Mouse (Mus musculus) skeletal muscle tissue, postnatal 0 days (tissue): Measurements from ENCODE around the gene Slc25a27. TPM values are rescaled to one million over a fixed set of nuclear protein-coding genes. Genes with fewer than 3 reads are reported as not detected.

ENCODE experiments used
- polyA plus RNA-seq: library from polyadenylated mRNA; unstranded; fragments of >200 nt; fragmentation: Nextera tagmentation; extraction: Ambion mirVana; gene quantifications from 2 replicates; pipeline ENCODE4 v1.2.1, GENCODE M21; 2015

The Slc25a27 gene
- 7.4 and 10.8 TPM in 2 replicates for polyA plus RNA-seq

DNA sequence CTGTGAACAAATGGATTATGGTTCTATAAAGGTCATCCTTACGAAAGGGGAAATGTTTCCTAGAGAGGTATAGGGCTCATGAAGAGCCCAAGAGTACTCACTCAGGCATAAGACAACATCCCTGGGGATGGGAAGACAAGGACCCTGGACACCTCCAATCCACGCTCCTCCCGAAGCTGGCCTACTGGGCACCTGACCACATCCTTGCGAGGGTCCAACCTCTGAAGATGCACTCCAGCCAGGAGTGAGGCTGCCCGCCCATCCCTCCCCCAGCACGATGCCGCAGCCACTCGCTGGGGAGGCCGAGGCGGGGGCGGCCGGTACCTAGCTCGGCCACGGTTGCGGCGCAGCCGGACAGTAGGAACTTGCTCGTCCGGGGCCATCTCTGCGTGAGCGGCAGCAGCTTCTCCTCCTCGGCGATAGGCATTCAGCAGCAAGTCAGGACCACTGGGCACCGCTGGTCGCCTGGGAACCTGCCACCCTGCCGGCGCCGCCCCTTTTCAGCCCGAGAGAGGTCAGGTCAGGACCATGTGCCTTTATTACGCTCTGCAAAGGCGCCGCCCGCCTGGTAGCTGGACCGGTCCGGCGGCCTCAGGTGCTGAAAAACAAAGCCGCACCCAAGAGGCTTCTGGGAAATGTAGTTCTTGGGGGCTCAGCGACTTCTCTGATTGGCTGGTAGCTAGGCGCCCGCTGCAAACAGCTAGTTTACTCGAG is at the start of gene Slc25a27:
TSS of gene Slc25a27 (minus strand) at position 639 of the 714 bp plus-strand sequence.

GRCm38 (mm10) chr17:43667290-43667843 is 353 bp upstream of the Slc25a27 start, which contains the start of gene Cyp39a1:
Cyp39a1 (plus strand) TSS chr17:43667425.

GRCm38 (mm10) chr17:43629496-43630426 is 37.3 kb downstream of the Slc25a27 start, which contains the start of gene Tdrd6:
Tdrd6 (minus strand) TSS chr17:43630299.

Other genes with a start within 250 kb of the Slc25a27 start
- not detected in 2 replicates for gene Mep1a, start 164.4 kb downstream of the Slc25a27 start, polyA plus RNA-seq
- 0.10 and 0.22 TPM in 2 replicates for gene Ankrd66, start 123.6 kb downstream of the Slc25a27 start, polyA plus RNA-seq
- gene Pla2g7, start 99.1 kb downstream of the Slc25a27 start, polyA plus RNA-seq, result 21.0 and 23.0 TPM in 2 replicates
- 0.12 TPM in 1 of 2 replicates, not detected in the other for gene Tdrd6, start 36.9 kb downstream of the Slc25a27 start, polyA plus RNA-seq
- gene Cyp39a1, start 211 bp upstream of the Slc25a27 start, polyA plus RNA-seq, result 8.8 and 9.3 TPM in 2 replicates
- gene Rcan2, start 134.1 kb upstream of the Slc25a27 start, polyA plus RNA-seq, result 7.2 TPM in 2 replicates